Mouse (Mus musculus): ENCODE results near the gene Scp2.
"Not testable (repeated sequence)": the region's sequence is repeated elsewhere in the genome, so short reads cannot be mapped to it uniquely, and the experiment has no call there.

DNA sequence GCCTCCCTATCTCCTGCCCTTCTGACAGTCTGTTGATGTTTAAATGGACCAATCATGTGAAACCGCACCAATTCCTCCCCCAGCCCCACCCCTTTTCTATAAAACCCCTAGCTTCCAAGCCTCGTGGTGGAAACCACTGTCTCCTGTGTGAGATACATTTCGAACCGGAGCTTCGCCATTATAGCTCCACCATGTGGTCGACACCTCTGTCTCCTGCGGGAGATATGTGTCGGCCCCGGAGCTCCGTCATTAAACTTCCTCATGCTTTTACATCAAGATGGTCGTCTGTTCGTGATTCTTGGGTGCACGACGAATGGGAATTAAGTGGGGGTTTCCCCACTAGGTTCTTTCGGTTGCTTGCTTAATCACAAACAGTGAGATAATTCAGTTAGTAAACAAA lies 65.6 kb downstream of the Scp2 start:
- not testable (repeated sequence) for TF ChIP-seq CTCF (IDR thresholded peaks at IDR 0.05 in 2 of 3, conservative IDR thresholded peaks at IDR 0.05 in 1 of 3; ENCODE audit: control insufficient read depth in 1 of 3, insufficient read depth in 1 of 3, low read depth in 2 of 3, low read length in 3 of 3, poor library complexity in 1 of 3, severe bottlenecking in 1 of 3); MAZ (IDR thresholded peaks at IDR 0.05; ENCODE audit: low read depth, low read length); USF1 (IDR thresholded peaks at IDR 0.05; ENCODE audit: low read depth, low read length)

All from MEL (cell line).